Mouse (Mus musculus) heart, postnatal 0 days (tissue): ENCODE results near the gene Olfr1359. TPM values are rescaled to one million over a fixed set of nuclear protein-coding genes. Genes with fewer than 3 reads are reported as not detected.

Source experiments
- ATAC-seq: fragments of 200-750 bp; cut with Nextera tagmentation; 2 replicates; pipeline ENCODE4 v1.8.0; 2017; ENCODE audit warnings: low read depth, moderate number of reproducible peaks, moderate library complexity; ENCODE audit not compliant: insufficient read depth
- DNase-seq: peaks from one replicate; pipeline ENCODE4 v3.0.0-alpha.2; 2016; ENCODE audit warnings: low spot score
- H3K27ac ChIP-seq: fragments of 300-500 bp; sonication (generic); 2 replicates; pipeline ENCODE4 v1.5.1; 2014; ENCODE audit warnings: low read depth, mild to moderate bottlenecking
- H3K27me3 ChIP-seq: fragments of 300-500 bp; sonication (generic); 2 replicates; pipeline ENCODE4 v1.6.1; 2014; ENCODE audit warnings: low read length, mixed read lengths; ENCODE audit not compliant: control insufficient read depth, insufficient read depth
- H3K36me3 ChIP-seq: fragments of 300-500 bp; sonication (generic); replicated peaks from 2 replicates; pipeline ENCODE4 v1.6.1; 2014; ENCODE audit warnings: low read length, mixed read lengths; ENCODE audit not compliant: control insufficient read depth, insufficient read depth
- H3K4me1 ChIP-seq: fragments of 300-500 bp; sonication (generic); 2 replicates; pipeline ENCODE4 v1.6.1; 2014; ENCODE audit warnings: antibody characterized with exemption; ENCODE audit not compliant: control insufficient read depth, insufficient read depth
- H3K4me2 ChIP-seq: fragments of 300-500 bp; sonication (generic); 2 replicates; pipeline ENCODE4 v1.6.1; 2014; ENCODE audit warnings: low read depth, mild to moderate bottlenecking, low read length, moderate library complexity
- H3K4me3 ChIP-seq: fragments of 300-500 bp; sonication (generic); 2 replicates; pipeline ENCODE4 v1.5.1; 2014; ENCODE audit warnings: low read depth, low read length
- H3K9ac ChIP-seq: fragments of 300-500 bp; sonication (generic); replicated peaks from 2 replicates; pipeline ENCODE4 v1.6.1; 2014; ENCODE audit warnings: low read depth, low read length, mixed read lengths
- H3K9me3 ChIP-seq: fragments of 300-500 bp; sonication (generic); replicated peaks from 2 replicates; pipeline ENCODE4 v1.6.1; 2016; ENCODE audit warnings: low read length; ENCODE audit not compliant: control insufficient read depth
- CTCF ChIP-seq: IDR thresholded peaks from 2 replicates; pipeline ENCODE4 v1.5.1; 2016; ENCODE audit warnings: antibody characterized with exemption, control low read depth, low read depth
- EP300 ChIP-seq: IDR thresholded peaks from 2 replicates; pipeline ENCODE4 v1.6.1; 2016; ENCODE audit warnings: antibody characterized with exemption, low read depth
- WGBS: fragments of 180-500 bp; shearing (Covaris S2); extraction: QIAGEN DNeasy Blood & Tissue Kit; methylation state at CpG from one replicate; pipeline ENCODE4 v1.1.7; 2014; 5-methylcytosine and 5-hydroxymethylcytosine counted together
- polyA plus RNA-seq: library from polyadenylated mRNA; unstranded; fragments of >200 nt; fragmentation: Nextera tagmentation; extraction: Ambion mirVana; gene quantifications from 2 replicates; pipeline ENCODE4 v1.2.1, GENCODE M21; 2015
- total RNA-seq: library from RNA; depleted of rRNA; stranded (reverse); fragments of >200 nt; gene quantifications from 2 replicates; pipeline ENCODE4 v1.2.3, GENCODE M21; 2014; ENCODE audit warnings: low replicate concordance; rRNA removed

Gene Olfr1359
- total RNA-seq (not detected in 2 replicates), polyA plus RNA-seq (not detected in 2 replicates)

GRCm38 (mm10) chr13:21697811-21698210 lies at the start of gene Olfr1359:
Gene Olfr1359, plus strand, starts transcription at chr13:21698111.
- no peak within 1 kb of the TSS for H3K9ac ChIP-seq
- TF ChIP-seq EP300 (no peak), CTCF (no peak)
- no peaks in the 10 kb centered on the region for H3K4me1 ChIP-seq
- no peak within 1 kb of the TSS for H3K27ac ChIP-seq
- H3K9me3 ChIP-seq, result no peaks in the 10 kb centered on the region
- no peak within 1 kb of the TSS for H3K4me3 ChIP-seq
- H3K4me2 ChIP-seq, result no peak within 1 kb of the TSS
- no peaks in the 10 kb centered on the region for H3K27me3 ChIP-seq
- no peaks in the 10 kb centered on the region for H3K36me3 ChIP-seq
- ATAC-seq (no peak), DNase-seq (no peak)

GRCm38 (mm10) chr13:21663286-21663685 lies 34.6 kb upstream of the Olfr1359 start, which contains the start of gene Olfr1361:
Gene Olfr1361, minus strand, starts transcription at chr13:21663386.
- ATAC-seq, result no peak
- Histone ChIP-seq H3K36me3 (no peaks in the 10 kb centered on the region), H3K9me3 (no peaks in the 10 kb centered on the region), H3K27me3 (no peaks in the 10 kb centered on the region), H3K9ac (no peak within 1 kb of the TSS), H3K4me1 (no peaks in the 10 kb centered on the region), H3K4me2 (no peak within 1 kb of the TSS), H3K4me3 (no peak within 1 kb of the TSS), H3K27ac (no peak within 1 kb of the TSS)
- WGBS, result 72% methylated on average over 2 of the region's 2 CpGs
- DNase-seq, result no peak
- TF ChIP-seq EP300 (no peak), CTCF (no peak)

- H3K9ac ChIP-seq, result no peak within 1 kb of the TSS
- no peak for DNase-seq
- H3K4me2 ChIP-seq, result no peak within 1 kb of the TSS
- H3K4me3 ChIP-seq, result no peak within 1 kb of the TSS
- WGBS, result 70% methylated on average over 2 of the region's 2 CpGs
- H3K27me3 ChIP-seq, result no peaks in the 10 kb centered on the region
- no peaks in the 10 kb centered on the region for H3K9me3 ChIP-seq
- no peaks in the 10 kb centered on the region for H3K4me1 ChIP-seq
- H3K36me3 ChIP-seq, result no peaks in the 10 kb centered on the region
- TF ChIP-seq EP300, result no peak
- no peak for TF ChIP-seq CTCF
- no peak for ATAC-seq
- no peak within 1 kb of the TSS for H3K27ac ChIP-seq
These were observed 20.6 kb upstream of the Olfr1359 start, which contains the start of gene Olfr1360 for GRCm38 (mm10) chr13:21677305-21677704. Gene Olfr1360, minus strand, starts transcription at chr13:21677405.

DNA sequence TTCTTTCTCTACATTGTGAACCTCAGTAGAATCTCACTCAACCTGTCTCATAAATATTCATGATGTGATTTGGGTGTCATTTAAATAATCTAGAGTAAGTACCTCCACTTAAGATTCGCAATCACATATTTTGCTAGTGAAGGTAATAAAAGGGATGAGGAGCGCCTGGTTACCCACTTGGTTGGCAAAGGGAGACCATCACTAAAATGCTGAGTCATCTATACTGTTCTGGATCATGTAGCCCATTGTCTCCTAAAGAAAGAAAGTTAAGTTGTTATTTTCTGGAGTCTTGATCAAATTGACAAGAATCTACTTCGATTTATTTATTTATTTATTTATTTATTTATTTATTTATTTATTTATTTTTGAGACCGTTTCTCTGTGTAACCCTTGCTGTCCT lies 8.8 kb downstream of the Olfr1359 start:
- Histone ChIP-seq H3K36me3 (no peaks in the 10 kb centered on the region), H3K9ac (no peak overlapping the region), H3K27ac (no peak overlapping the region), H3K9me3 (no peaks in the 10 kb centered on the region), H3K27me3 (no peaks in the 10 kb centered on the region), H3K4me2 (no peak overlapping the region), H3K4me1 (peaks cover 7% of the 10 kb centered on the region; the same call in 1 of the 2 replicates), H3K4me3 (no peak overlapping the region)
- TF ChIP-seq CTCF (no peak), EP300 (no peak)
- DNase-seq (no peak), ATAC-seq (no peak)
- 61% methylated on average over 4 of the region's 4 CpGs for WGBS

GRCm38 (mm10) chr13:21710031-21710711 lies 12.3 kb downstream of the Olfr1359 start:
- 0 out of 2 replicates have a peak, but pooled peaks have one; percentile 51 for TF ChIP-seq EP300
- TF ChIP-seq CTCF, result peak; percentile 90
- peak overlapping the region; percentile 53 for H3K9ac ChIP-seq
- WGBS, result under 1% methylated on average over 32 of the region's 32 CpGs
- ATAC-seq (peak; percentile 84), DNase-seq (peak; percentile 90)
- peak overlapping the region; percentile 49 for H3K4me2 ChIP-seq
- peaks cover 10% of the 10 kb centered on the region for H3K4me1 ChIP-seq
- no peaks in the 10 kb centered on the region for H3K27me3 ChIP-seq
- peak overlapping the region; percentile 63 for H3K4me3 ChIP-seq
- no peaks in the 10 kb centered on the region for H3K36me3 ChIP-seq
- H3K9me3 ChIP-seq, result no peaks in the 10 kb centered on the region
- peak overlapping the region; percentile 86 for H3K27ac ChIP-seq
